13 mouse cellular contexts compared by ENCODE assay signal in the genomic region with DNA sequence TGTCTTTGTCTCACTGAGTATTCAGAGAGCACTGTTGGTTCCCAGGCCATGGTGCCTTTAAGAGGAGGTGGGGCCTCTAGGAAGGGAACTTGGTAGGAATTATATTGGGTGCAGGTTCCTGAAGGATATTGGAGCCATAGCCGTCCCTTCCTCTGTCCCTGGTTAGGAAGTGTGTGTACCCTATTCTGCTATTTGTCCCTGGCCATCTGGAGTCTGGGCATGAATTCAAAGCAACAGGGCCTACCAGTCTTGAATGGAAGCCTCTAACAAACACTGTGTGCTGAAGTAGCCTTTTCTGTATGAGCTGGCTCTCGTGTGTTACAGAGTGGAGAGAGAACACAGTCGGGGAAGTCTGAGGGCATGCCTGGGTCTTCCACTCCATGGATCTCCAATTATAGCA. TPM values are rescaled to one million over a fixed set of nuclear protein-coding genes. Genes with fewer than 3 reads are reported as not detected.
DNase-seq lines count a peak whose midpoint lies in the region.
"Had no signal": no experiment of that assay in that cellular context is flagged by ENCODE, and none has a peak within 500 bp of the region (broad histone marks: within the 10 kb centered on the region; RNA-seq: fewer than 3 reads in every experiment).

No protein-coding gene starts in this region.

- DNase-seq in layer of hippocampus, adult 11-12 months (ENCODE audit: low spot score), result peak; percentile 42
- no peak for DNase-seq in layer of hippocampus, postnatal 25 days (ENCODE audit: extremely low spot score in 1 of 2, low spot score in 1 of 2)
- DNase-seq in cerebellum, adult 11-12 months, result peak; percentile 91
- peak; percentile 90 for DNase-seq in cerebellum, adult 9-11 months
- DNase-seq in layer of hippocampus, postnatal 10 days (ENCODE audit: low spot score in 2 of 2), result peak; percentile 32 to 43
- no peak for DNase-seq in spleen, adult 12 weeks (ENCODE audit: low spot score)
- DNase-seq in natural killer cell, adult 2 months (ENCODE audit: low spot score in 2 of 2), result no peak
- DNase-seq: heart, postnatal 36 days; kidney, adult 18-20 months; kidney, postnatal 14 days; right cerebral cortex, adult 18-20 months had no signal

RNA-seq across cellular contexts. Expression of gene Arhgap17, which starts 42.4 kb away (rescaled TPM):
- 10 to 100 TPM; 22.8 to 32.6 TPM for total RNA-seq in layer of hippocampus, postnatal 25 days (2021)
- 10 to 100 TPM; 16.6 to 27.2 TPM for total RNA-seq in layer of hippocampus, postnatal 10 days (2021)

RNA-seq across cellular contexts. Expression of gene Lcmt1, which starts 42.6 kb away (rescaled TPM):
- total RNA-seq in layer of hippocampus, postnatal 25 days (2021), result 10 to 100 TPM; 86.5 to 92.1 TPM
- total RNA-seq in layer of hippocampus, postnatal 10 days (2021), result 10 to 100 TPM; 86.6 to 87.0 TPM

RNA-seq across cellular contexts. Expression of gene Aqp8, which starts 49.9 kb away (rescaled TPM):
- not detected for total RNA-seq in layer of hippocampus, postnatal 25 days (2021)
- not detected for total RNA-seq in layer of hippocampus, postnatal 10 days (2021)
- total RNA-seq: common myeloid progenitor, adult 5-6 weeks; left cerebral cortex, adult 8-10 months had no signal

Comparison
In these comparisons a context has a peak if more than half of its experiments do, and no peak if none do; other contexts are left out.
1. DNase-seq: peak in layer of hippocampus, adult 11-12 months (single experiment), cerebellum, adult 11-12 months (single experiment), cerebellum, adult 9-11 months (single experiment) and layer of hippocampus, postnatal 10 days (2 of 2); none in layer of hippocampus, postnatal 25 days (0 of 2), spleen, adult 12 weeks (single experiment) and natural killer cell, adult 2 months (0 of 2).